Mouse (Mus musculus) cerebellum, adult 18-20 months (tissue): Measurements from ENCODE around the gene 1700003E16Rik.

Experiments used
- DNase-seq, 2 experiments: peaks; one replicate each; pipeline ENCODE4 v3.0.0; 2021

The 1700003E16Rik gene

GRCm38 (mm10) chr6:83161442-83161841 is 5.2 kb downstream of the 1700003E16Rik start:
- DNase-seq = no peak

- peak; percentile 58 to 60 for DNase-seq
Observed at GRCm38 (mm10) chr6:83161921-83162641, 5.9 kb downstream of the 1700003E16Rik start.

DNA sequence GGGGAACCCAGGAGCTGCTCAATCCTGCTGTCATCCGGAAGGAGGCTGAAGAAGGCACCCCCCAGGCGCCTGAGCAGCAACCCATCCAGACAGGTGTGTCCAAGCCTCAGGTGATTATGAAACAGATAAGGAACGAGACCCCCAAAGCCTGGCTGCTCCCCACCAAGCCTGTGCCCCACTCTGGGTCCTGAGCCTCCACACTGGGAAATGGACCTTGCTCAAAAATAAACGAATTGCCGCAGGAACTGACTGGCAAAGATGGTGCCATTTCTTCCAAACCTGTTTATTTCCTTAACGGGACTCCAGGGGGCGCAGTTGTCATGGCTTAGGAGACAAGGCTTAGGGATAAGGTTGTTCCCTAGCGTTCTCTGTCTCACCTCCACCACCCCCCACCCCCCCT is 6.5 kb downstream of the 1700003E16Rik start:
- DNase-seq = peak; percentile 80 to 88

DNA sequence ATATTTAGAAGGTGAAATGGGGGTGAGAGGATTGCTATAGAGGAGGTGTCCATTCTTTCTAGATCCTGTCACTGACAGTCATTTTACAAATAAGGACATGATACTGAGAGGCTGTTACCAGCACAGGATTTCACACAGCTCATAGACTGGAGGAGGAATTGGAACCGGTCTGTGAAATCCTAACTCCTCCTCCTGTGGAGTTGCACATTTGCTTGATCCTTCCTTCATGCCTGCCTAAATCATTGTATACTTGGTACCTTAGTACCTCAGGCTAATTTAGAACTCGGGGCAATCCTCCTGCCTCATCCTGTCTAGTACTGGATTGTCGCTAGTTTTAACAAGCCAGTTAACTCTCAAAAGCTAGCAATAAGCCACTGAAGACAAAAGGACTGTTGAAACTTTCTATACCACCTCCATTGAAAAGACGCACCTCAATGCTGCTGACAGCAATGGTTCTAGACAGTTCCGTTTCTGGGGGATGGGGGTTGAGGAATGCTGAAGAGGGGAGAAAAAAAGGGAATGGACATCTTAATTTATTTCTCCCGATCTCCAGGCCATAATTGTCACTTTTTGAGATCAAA is 8.9 kb downstream of the 1700003E16Rik start:
- no peak for DNase-seq

- DNase-seq = peak; percentile 95 to 96
Observed at GRCm38 (mm10) chr6:83165607-83166242, 9.5 kb downstream of the 1700003E16Rik start, which contains the start of gene Dctn1. Gene Dctn1, plus strand, starts transcription at chr6:83165920.

DNA sequence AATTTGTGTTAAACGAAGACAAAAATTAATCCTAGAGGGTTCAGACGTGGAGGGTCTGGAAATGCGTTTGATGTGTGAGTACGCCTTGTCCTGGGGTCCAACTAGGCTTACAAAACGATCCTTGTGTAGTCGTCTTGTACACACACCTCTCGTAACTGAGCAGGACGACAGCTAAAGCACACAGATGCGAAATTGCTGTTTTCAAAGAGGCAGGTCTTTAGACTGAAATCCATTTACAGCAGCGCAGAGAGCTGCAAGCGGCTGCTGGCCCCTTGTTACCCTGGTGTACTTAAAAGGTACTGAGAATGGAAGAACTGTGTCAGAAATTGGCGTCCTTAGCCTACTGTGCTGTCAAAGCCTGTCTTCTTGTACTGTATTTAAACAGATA is 10.0 kb downstream of the 1700003E16Rik start:
- no peak for DNase-seq

GRCm38 (mm10) chr6:83169872-83170271 is 13.7 kb downstream of the 1700003E16Rik start:
- DNase-seq = no peak

GRCm38 (mm10) chr6:83171063-83171462 is 14.9 kb downstream of the 1700003E16Rik start:
- no peak for DNase-seq

- peak; percentile 76 to 80 for DNase-seq
Observed at GRCm38 (mm10) chr6:83172240-83172920, 16.2 kb downstream of the 1700003E16Rik start.

- DNase-seq = no peak
Observed at GRCm38 (mm10) chr6:83175996-83176395, 19.8 kb downstream of the 1700003E16Rik start.

DNA sequence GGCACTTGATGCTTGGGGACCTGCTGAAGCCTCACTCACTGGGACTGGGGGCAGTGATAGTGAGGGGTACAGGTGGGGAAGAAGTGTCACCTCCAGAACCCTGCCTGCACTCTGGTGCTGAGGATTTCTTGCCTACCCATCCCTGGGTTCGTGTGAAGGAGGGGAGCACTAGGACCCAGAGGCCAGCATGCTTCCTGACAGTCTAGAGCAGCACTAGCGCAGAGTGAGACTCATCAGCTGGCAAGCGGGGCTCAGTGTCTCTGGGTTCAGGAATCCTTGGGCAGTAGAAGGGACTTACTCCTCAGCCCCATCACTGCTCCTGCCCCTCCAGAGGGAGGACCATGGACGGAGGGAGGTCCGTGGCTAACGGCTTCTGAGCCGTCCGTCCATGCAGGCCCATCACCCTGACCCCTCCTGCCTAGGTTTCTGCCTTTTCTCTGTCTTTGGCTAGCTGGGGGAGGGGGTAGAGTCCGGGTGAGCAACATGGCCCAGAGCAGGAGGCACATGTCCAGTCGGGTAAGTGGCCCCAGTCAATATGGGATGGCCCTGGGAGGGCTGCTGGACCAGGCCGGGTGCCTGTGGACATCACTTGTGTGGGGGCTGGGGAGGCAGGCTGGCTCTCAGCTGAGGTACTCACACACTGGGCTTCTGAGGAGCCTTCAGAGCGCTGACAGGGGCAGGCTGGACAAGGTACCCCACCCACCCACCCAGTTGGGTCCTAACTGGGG is 23.4 kb downstream of the 1700003E16Rik start:
- peak; percentile 86 to 91 for DNase-seq

- DNase-seq = no peak
Observed at GRCm38 (mm10) chr6:83180605-83181004, 24.4 kb downstream of the 1700003E16Rik start.

DNA sequence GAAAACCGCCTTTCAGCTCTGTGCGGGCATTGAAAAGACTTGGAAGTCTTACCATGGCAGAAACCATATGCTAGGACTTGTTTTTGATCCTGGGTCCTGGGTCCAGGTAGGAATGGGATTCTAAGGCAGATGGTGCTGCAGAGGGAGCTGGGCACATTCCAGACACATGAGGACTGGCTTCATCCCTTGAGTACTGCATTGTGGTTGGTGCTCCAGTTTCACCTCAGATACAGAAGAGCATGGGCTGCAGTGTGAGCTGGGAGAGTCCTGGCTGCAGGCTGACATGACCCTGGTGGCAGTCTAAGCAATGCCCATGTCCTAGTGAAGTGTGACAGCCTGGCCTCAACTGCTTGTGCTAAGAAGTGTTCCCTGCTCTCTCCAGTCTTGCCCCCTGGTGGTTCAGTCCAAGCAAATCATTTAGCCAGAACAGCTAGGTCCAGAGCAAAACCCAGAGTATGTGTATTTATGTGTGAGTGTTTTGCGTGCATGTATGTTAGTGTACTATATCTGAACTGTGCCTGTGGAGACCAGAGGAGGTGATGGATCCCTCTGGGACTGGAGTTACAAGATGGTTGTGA is 28.7 kb downstream of the 1700003E16Rik start:
- peak; percentile 42 to 50 for DNase-seq

DNA sequence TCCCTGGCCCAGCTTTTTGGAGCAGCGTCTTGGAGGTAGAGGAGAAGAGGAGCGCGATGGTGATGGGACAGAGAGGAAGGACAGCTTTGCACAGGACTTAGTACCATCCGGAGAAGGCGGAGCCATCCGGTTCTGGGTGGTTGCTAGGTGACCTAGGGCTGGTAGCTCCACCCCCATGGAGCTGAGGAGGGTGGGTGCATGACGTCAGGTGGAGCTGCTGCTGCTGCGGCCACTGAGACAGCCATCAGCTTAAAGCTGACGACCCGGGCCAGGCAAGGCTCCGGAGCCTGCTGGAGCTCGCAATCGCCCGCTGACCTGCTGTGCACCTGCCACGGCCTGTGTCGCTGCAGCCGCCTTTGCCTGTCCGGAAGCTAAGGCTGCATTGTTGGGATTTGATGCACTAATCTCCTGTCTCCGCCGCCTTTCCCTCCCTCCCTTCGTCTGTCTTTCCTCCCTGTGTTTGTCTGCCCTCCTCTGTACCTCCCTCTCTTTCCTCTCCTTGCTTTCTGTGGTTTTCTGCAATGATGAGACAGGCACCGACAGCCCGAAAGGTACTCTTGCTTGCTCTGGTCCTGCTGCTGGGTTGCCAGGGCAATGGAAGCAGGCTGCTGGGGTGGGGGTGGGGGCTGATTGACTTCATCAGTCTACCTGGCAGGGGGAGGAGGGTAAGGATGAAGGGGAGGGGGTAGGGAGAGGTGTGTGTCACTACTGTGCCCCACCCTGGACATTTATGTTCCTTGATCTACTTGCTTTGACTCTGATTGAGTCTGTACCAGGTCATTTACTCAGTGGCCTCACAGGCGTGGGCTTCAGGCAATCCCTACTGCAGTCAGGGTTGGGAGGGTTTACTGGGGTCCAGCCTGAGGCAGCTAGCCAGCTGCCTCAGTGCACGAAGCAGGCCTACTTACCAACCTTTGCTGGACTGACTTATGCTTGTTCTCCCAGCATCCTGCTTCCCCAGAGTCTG is 30.0 kb downstream of the 1700003E16Rik start:
- peak; percentile 91 to 98 for DNase-seq

DNA sequence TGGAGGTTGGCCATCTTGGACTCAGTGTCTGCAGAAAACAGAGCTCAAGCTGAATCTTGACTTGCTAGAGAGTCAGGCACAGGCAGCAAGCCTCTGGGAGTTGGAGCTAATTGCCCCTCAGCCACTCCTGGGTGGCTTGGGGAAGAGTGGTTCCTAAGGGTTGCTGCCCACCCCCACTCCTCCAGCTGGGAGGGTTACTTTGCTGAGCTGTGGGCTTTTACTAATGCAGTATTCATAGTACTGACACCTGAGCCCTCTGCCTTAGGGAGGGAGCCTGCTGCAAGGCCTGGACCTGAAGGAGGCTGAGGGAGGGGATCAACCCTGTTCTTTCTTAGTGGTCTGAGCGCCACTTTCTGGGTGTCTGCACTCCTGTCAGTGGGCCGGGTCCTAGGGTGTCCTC is 30.7 kb downstream of the 1700003E16Rik start:
- DNase-seq = no peak

DNA sequence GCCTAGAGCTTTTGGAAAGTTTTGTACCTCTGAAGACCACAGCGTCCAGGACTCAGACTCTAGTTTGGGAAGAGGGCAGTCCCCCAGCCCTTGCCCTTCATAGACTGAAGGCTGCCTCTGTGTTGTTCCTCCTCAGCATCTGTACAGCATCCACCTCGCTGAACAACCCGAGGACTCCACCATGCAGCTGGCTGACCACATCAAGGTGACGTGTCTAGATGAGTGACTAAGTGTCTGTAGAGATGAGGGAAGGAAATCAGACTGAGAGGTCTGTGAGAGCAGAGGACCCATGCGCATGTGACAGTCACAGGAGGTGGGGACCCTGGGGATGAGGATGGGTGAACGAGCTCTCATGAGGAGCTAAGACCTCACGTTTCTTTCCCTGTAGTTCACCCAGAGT is 37.4 kb downstream of the 1700003E16Rik start:
- DNase-seq = no peak

- DNase-seq = peak; percentile 79 to 90
Observed at GRCm38 (mm10) chr6:83197345-83198004, 41.3 kb downstream of the 1700003E16Rik start.

- no peak for DNase-seq
Observed at GRCm38 (mm10) chr6:83203320-83203719, 47.1 kb downstream of the 1700003E16Rik start.

GRCm38 (mm10) chr6:83205851-83206250 is 49.6 kb downstream of the 1700003E16Rik start:
- no peak for DNase-seq

DNA sequence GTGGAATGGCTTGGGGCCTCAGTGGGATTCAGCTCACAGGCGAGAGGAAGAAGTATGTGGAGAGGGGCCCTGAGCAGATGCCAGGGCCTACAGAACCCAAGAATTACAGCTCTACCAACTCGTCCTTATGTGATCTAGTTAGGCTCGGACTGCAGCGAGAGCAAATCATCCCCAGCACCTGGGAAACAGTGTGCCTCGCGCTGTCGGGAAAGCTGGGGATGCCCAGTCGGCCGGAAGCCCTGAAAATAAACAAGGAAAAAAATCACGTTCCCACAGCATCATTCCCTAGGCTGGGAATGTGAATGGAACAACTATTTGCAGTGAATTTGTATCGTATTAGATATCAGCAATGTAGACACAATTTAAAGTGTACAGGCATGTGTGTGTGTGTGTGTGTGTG is 50.1 kb downstream of the 1700003E16Rik start:
- no peak for DNase-seq
